Mouse (Mus musculus) limb, embryonic 14.5 days (tissue): Measurements from ENCODE around the gene Cep95. TPM values are rescaled to one million over a fixed set of nuclear protein-coding genes. Genes with fewer than 3 reads are reported as not detected.
A peak's percentile ranks its signal among the peaks of the same experiment; 100 is the strongest.
"Not testable (repeated sequence)": the region's sequence is repeated elsewhere in the genome, so short reads cannot be mapped to it uniquely, and the experiment has no call there.

Source experiments
- ATAC-seq: fragments of 200-750 bp; cut with Nextera tagmentation; 2 replicates; pipeline ENCODE4 v1.8.0; 2017; ENCODE audit warnings: low read depth, moderate number of reproducible peaks, moderate TSS enrichment; ENCODE audit not compliant: low FRiP score
- DNase-seq: peaks from one replicate; pipeline ENCODE4 v3.0.0-alpha.2; 2015; ENCODE audit warnings: low spot score
- H3K27ac ChIP-seq: fragments of 300-500 bp; sonication (generic); replicated peaks from 2 replicates; pipeline ENCODE4 v1.5.1; 2014; ENCODE audit warnings: low read depth, mild to moderate bottlenecking, low read length, moderate library complexity, mixed read lengths
- H3K27me3 ChIP-seq: fragments of 300-500 bp; sonication (generic); 2 replicates; pipeline ENCODE4 v1.6.1; 2014; ENCODE audit warnings: low read length, mixed read lengths; ENCODE audit not compliant: control insufficient read depth, insufficient read depth
- H3K36me3 ChIP-seq: fragments of 300-500 bp; sonication (generic); 2 replicates; pipeline ENCODE4 v1.6.1; 2014; ENCODE audit warnings: mild to moderate bottlenecking, low read length, moderate library complexity, mixed read lengths; ENCODE audit not compliant: control insufficient read depth, insufficient read depth
- H3K4me1 ChIP-seq: fragments of 300-500 bp; sonication (generic); 2 replicates; pipeline ENCODE4 v1.6.1; 2014; ENCODE audit warnings: antibody characterized with exemption, low read length, mixed read lengths; ENCODE audit not compliant: control insufficient read depth, insufficient read depth
- H3K4me2 ChIP-seq: fragments of 300-500 bp; sonication (generic); replicated peaks from 2 replicates; pipeline ENCODE4 v1.6.1; 2014; ENCODE audit warnings: low read depth, mild to moderate bottlenecking, low read length, moderate library complexity; ENCODE audit not compliant: severe bottlenecking
- H3K4me3 ChIP-seq: fragments of 300-500 bp; sonication (generic); replicated peaks from 2 replicates; pipeline ENCODE4 v1.5.1; 2014; ENCODE audit warnings: low read length
- H3K9ac ChIP-seq: fragments of 300-500 bp; sonication (generic); 2 replicates; pipeline ENCODE4 v1.6.1; 2014; ENCODE audit warnings: mild to moderate bottlenecking, low read depth, low read length, moderate library complexity; ENCODE audit not compliant: severe bottlenecking
- H3K9me3 ChIP-seq: fragments of 300-500 bp; sonication (generic); 2 replicates; pipeline ENCODE4 v1.6.1; 2016; ENCODE audit warnings: low read length; ENCODE audit not compliant: control insufficient read depth
- POLR2A ChIP-seq: fragments of 200-500 bp; IDR thresholded peaks from 2 replicates; pipeline ENCODE4 v1.8.0; 2012; ENCODE audit warnings: inconsistent platforms, mild to moderate bottlenecking, moderate library complexity, borderline replicate concordance; ENCODE audit not compliant: insufficient read depth, insufficient read length; ENCODE audit errors: extremely low read depth
- WGBS: fragments of 180-500 bp; shearing (Covaris S2); extraction: QIAGEN DNeasy Blood & Tissue Kit; methylation state at CpG from one replicate; pipeline ENCODE4 v1.1.7; 2014; 5-methylcytosine and 5-hydroxymethylcytosine counted together
- polyA plus RNA-seq, 2 experiments: library from polyadenylated mRNA; depleted of rRNA in 1 of 2; stranded (reverse) in 1 of 2; unstranded in 1 of 2; fragments of >200 nt; fragmentation: Nextera tagmentation in 1 of 2; extraction: Ambion mirVana in 1 of 2; gene quantifications; 2 replicates each; pipeline versions ENCODE4 v1.2.1 to v1.2.3; 2012 to 2014

Cep95 gene
- polyA plus RNA-seq, 2 experiments, result 16.1 to 32.6 TPM

GRCm38 (mm10) chr11:106789649-106790048, 597 bp downstream of the Cep95 start:
- Histone ChIP-seq H3K9me3 (no peaks in the 10 kb centered on the region), H3K4me2 (peak overlapping the region; percentile 59), H3K27ac (peak overlapping the region; percentile 99), H3K4me1 (peaks cover 13% of the 10 kb centered on the region), H3K9ac (peak overlapping the region; percentile 99), H3K36me3 (peaks cover 44% of the 10 kb centered on the region), H3K4me3 (peak overlapping the region; percentile 95), H3K27me3 (no peaks in the 10 kb centered on the region)
- DNase-seq (peak; percentile 50), ATAC-seq (no peak)
- no peak for TF ChIP-seq POLR2A
- WGBS, result 3% methylated on average over 6 of the region's 6 CpGs

GRCm38 (mm10) chr11:106793846-106794245, 4.8 kb downstream of the Cep95 start:
- Histone ChIP-seq H3K4me2 (no peak overlapping the region), H3K27me3 (no peaks in the 10 kb centered on the region), H3K4me1 (peaks cover 5% of the 10 kb centered on the region; the same call in 1 of the 2 replicates), H3K9ac (no peak overlapping the region), H3K4me3 (no peak overlapping the region), H3K27ac (no peak overlapping the region), H3K9me3 (no peaks in the 10 kb centered on the region), H3K36me3 (peaks cover 42% of the 10 kb centered on the region)
- no peak for TF ChIP-seq POLR2A
- ATAC-seq (no peak), DNase-seq (no peak)
- WGBS, result 75% methylated on average over 4 of the region's 4 CpGs

- no peaks in the 10 kb centered on the region for H3K27me3 ChIP-seq
- peak; percentile 73 for DNase-seq
- H3K9ac ChIP-seq, result peak overlapping the region; percentile 25; the same call in 1 of the 2 replicates
- H3K27ac ChIP-seq, result 0 out of 2 replicates have a peak overlapping the region, but pooled peaks have one; percentile 13
- H3K4me2 ChIP-seq, result no peak overlapping the region
- 0 out of 2 replicates have a peak, but pooled peaks cover 5% of the 10 kb centered on the region for H3K4me1 ChIP-seq
- TF ChIP-seq POLR2A, result no peak
- peaks cover 57% of the 10 kb centered on the region for H3K36me3 ChIP-seq
- ATAC-seq, result peak; percentile 66
- no peaks in the 10 kb centered on the region for H3K9me3 ChIP-seq
- 20% methylated on average over 9 of the region's 9 CpGs for WGBS
- no peak overlapping the region for H3K4me3 ChIP-seq
Observed at GRCm38 (mm10) chr11:106795679-106796078, 6.6 kb downstream of the Cep95 start.

- no peaks in the 10 kb centered on the region for H3K27me3 ChIP-seq
- no peaks in the 10 kb centered on the region for H3K9me3 ChIP-seq
- H3K27ac ChIP-seq, result no peak overlapping the region
- no peak overlapping the region for H3K9ac ChIP-seq
- no peaks in the 10 kb centered on the region for H3K4me1 ChIP-seq
- TF ChIP-seq POLR2A, result no peak
- H3K36me3 ChIP-seq, result peaks cover 82% of the 10 kb centered on the region
- no peak overlapping the region for H3K4me2 ChIP-seq
- ATAC-seq (no peak), DNase-seq (no peak)
- WGBS, result 91% methylated on average over 10 of the region's 10 CpGs
- H3K4me3 ChIP-seq, result no peak overlapping the region
Observed at GRCm38 (mm10) chr11:106802069-106802627, 13.1 kb downstream of the Cep95 start.

GRCm38 (mm10) chr11:106807442-106807841, 18.4 kb downstream of the Cep95 start:
- WGBS, result 69% methylated on average over 1 of the region's 1 CpGs
- H3K27ac ChIP-seq, DNase-seq, H3K9me3 ChIP-seq, H3K4me1 ChIP-seq, H3K9ac ChIP-seq, H3K4me2 ChIP-seq, ATAC-seq, H3K27me3 ChIP-seq, H3K4me3 ChIP-seq: not testable (repeated sequence)
- peaks cover 68% of the 10 kb centered on the region for H3K36me3 ChIP-seq
